ENCODE assay signal across 13 mouse cellular contexts in the genomic region with DNA sequence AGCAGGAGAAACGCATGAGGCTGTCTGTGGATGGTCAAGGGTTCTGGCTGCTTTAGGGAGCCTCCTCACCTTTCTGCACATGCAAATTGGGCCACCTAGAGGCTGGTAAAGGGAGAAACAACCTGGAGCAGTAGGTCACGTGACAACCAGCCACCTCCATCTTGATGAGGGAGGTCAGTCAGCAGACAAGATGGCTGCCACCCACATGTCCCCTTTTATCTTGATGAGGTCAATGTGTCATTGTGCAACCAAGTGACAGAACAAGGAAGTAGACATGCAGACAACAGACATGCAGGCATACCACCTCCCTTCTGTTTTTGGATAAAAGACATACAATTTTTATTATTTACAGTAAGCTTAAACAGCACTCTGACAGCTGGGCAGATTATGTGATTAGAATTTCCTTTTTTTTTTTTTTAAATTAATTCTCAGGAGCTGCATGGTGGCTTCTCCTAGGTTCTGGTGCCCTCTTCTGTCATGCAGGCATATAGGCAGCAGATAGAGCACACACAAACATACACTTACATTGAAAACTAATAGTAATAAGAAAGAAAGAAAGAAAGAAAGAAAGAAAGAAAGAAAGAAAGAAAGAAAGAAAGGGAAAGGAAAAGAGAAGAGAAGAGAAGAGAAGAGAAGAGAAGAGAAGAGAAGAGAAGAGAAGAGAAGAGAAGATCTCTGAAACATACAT. TPM values are rescaled to one million over a fixed set of nuclear protein-coding genes. Genes with fewer than 3 reads are reported as not detected.
A peak's percentile ranks its signal among the peaks of the same experiment; 100 is the strongest.
DNase-seq lines count a peak whose midpoint lies in the region; ATAC-seq and TF ChIP-seq lines count a peak whose summit lies in the region.
"Had no signal": no experiment of that assay in that cellular context is flagged by ENCODE, and none has a peak within 500 bp of the region (broad histone marks: within the 10 kb centered on the region; RNA-seq: fewer than 3 reads in every experiment).

No protein-coding gene starts in this region.

- H3K9ac ChIP-seq in midbrain, embryonic 16.5 days (ENCODE audit: low read depth, low read length), result no peak overlapping the region

- H3K27ac ChIP-seq in cerebellum, adult 2 months (ENCODE audit: insufficient read depth, low read length), result no peak overlapping the region
- H3K27ac ChIP-seq in midbrain, embryonic 10.5 days (replicated peaks), result no peak overlapping the region
- no peak overlapping the region for H3K27ac ChIP-seq in midbrain, embryonic 16.5 days (ENCODE audit: low read length)
- H3K27ac ChIP-seq in layer of hippocampus, adult 2 months, result no peak overlapping the region

- no peak for TF ChIP-seq CTCF in cerebellum, adult 2 months (IDR thresholded peaks at IDR 0.05; ENCODE audit: borderline replicate concordance, insufficient read depth, low read depth, low read length)
- no peak for TF ChIP-seq CTCF in layer of hippocampus, adult 2 months (conservative IDR thresholded peaks at IDR 0.05)

- peak; percentile 35 to 46 for DNase-seq in cerebellum, postnatal 4 days (ENCODE audit: low spot score in 2 of 2)
- no peak for DNase-seq in cerebellum, adult 2 months
- DNase-seq in midbrain, embryonic 10.5 days (ENCODE audit: low spot score), result peak; percentile 24
- peak; percentile 55 for DNase-seq in embryo, embryonic 9.5 days (ENCODE audit: extremely low spot score)
- DNase-seq in skeletal muscle tissue, adult 2 months (ENCODE audit: low read depth, low spot score), result peak; percentile 18
- DNase-seq in layer of hippocampus, adult 2 months (ENCODE audit: low spot score in 2 of 2), result no peak
- no peak for DNase-seq in frontal cortex, postnatal 10 days (ENCODE audit: low spot score in 2 of 2)

- no peak for ATAC-seq in midbrain, embryonic 16.5 days

- 0 out of 2 replicates have a peak, but pooled peaks cover 4% of the 10 kb centered on the region for H3K9me3 ChIP-seq in midbrain, embryonic 10.5 days (replicated peaks)
- H3K9me3 ChIP-seq in midbrain, embryonic 16.5 days (replicated peaks; ENCODE audit: control insufficient read depth, low read length, poor library complexity, severe bottlenecking), result no peaks in the 10 kb centered on the region
- H3K9me3 ChIP-seq: G1E had no signal

- WGBS in cerebellum, adult 2 months, result 77% methylated on average over 2 of the region's 2 CpGs
- WGBS in midbrain, embryonic 10.5 days, result 85% methylated on average over 2 of the region's 2 CpGs
- 89% methylated on average over 2 of the region's 2 CpGs for WGBS in midbrain, embryonic 16.5 days

- H3K27me3 ChIP-seq in cerebellum, adult 2 months (ENCODE audit: control insufficient read depth, insufficient read depth, low read length), result no peaks in the 10 kb centered on the region
- no peaks in the 10 kb centered on the region for H3K27me3 ChIP-seq in midbrain, embryonic 10.5 days (ENCODE audit: low read depth, poor library complexity, severe bottlenecking)
- H3K27me3 ChIP-seq in midbrain, embryonic 16.5 days (ENCODE audit: control insufficient read depth, insufficient read depth, low read depth, low read length), result no peaks in the 10 kb centered on the region

- no peak for TF ChIP-seq POLR2A in cerebellum, adult 2 months (IDR thresholded peaks at IDR 0.05; ENCODE audit: borderline replicate concordance, insufficient read depth, low read length)

- no peaks in the 10 kb centered on the region for H3K4me1 ChIP-seq in cerebellum, adult 2 months (ENCODE audit: control insufficient read depth, insufficient read depth, low read length)
- H3K4me1 ChIP-seq in midbrain, embryonic 10.5 days, result no peaks in the 10 kb centered on the region
- no peaks in the 10 kb centered on the region for H3K4me1 ChIP-seq in midbrain, embryonic 16.5 days (ENCODE audit: control insufficient read depth, insufficient read depth, low read length)

- H3K36me3 ChIP-seq in midbrain, embryonic 10.5 days, result no peaks in the 10 kb centered on the region
- H3K36me3 ChIP-seq in midbrain, embryonic 16.5 days (ENCODE audit: control insufficient read depth, insufficient read depth, low read length), result no peaks in the 10 kb centered on the region
- H3K36me3 ChIP-seq: G1E had no signal

- H3K4me2 ChIP-seq in midbrain, embryonic 16.5 days (ENCODE audit: low read length), result no peak overlapping the region

- no peak overlapping the region for H3K4me3 ChIP-seq in cerebellum, adult 2 months (replicated peaks; ENCODE audit: insufficient read depth, low read depth, low read length)
- no peak overlapping the region for H3K4me3 ChIP-seq in midbrain, embryonic 10.5 days
- no peak overlapping the region for H3K4me3 ChIP-seq in midbrain, embryonic 16.5 days (ENCODE audit: low read depth, low read length)
- no peak overlapping the region for H3K4me3 ChIP-seq in layer of hippocampus, adult 2 months

RNA-seq across cellular contexts. Expression of gene Gm14496, which starts 58.9 kb away (rescaled TPM):
- not detected in 2 replicates for polyA plus RNA-seq in cerebellum, adult 2 months (2012; rRNA removed)
- not detected in 2 replicates for polyA plus RNA-seq in midbrain, embryonic 10.5 days (2016; fragmentation: Nextera tagmentation; extraction: Ambion mirVana)
- not detected in 2 replicates for polyA plus RNA-seq in midbrain, embryonic 16.5 days (2015; fragmentation: Nextera tagmentation; extraction: Ambion mirVana)
- not detected for total RNA-seq in layer of hippocampus, adult 2 months (2021)
- total RNA-seq: common myeloid progenitor, adult 5-6 weeks; heart, adult 8-10 months; left cerebral cortex, postnatal 14 days had no signal
- polyA plus RNA-seq: G1E; stomach, embryonic 16.5 days had no signal

Comparison
In these comparisons a context has a peak if more than half of its experiments do, and no peak if none do; other contexts are left out.
1. DNase-seq: peak in cerebellum, postnatal 4 days (2 of 2), midbrain, embryonic 10.5 days (single experiment), embryo, embryonic 9.5 days (single experiment) and skeletal muscle tissue, adult 2 months (single experiment); none in cerebellum, adult 2 months (0 of 2), layer of hippocampus, adult 2 months (0 of 2) and frontal cortex, postnatal 10 days (0 of 2).